Mouse (Mus musculus): ENCODE results near the gene Olfr801. TPM values are rescaled to one million over a fixed set of nuclear protein-coding genes. Genes with fewer than 3 reads are reported as not detected.

Olfr801 gene
- polyA plus RNA-seq (2015; fragmentation: Nextera tagmentation; extraction: Ambion mirVana) = not detected in 2 replicates

GRCm38 (mm10) chr10:129673765-129674164 is at the start of gene Olfr801:
Gene Olfr801, minus strand, starts transcription at chr10:129673865.
- H3K9ac ChIP-seq (replicated peaks; ENCODE audit: low read depth) = no peak within 1 kb of the TSS
- no peak within 1 kb of the TSS for H3K4me2 ChIP-seq (replicated peaks; ENCODE audit: low read depth, low read length)
- TF ChIP-seq CTCF (IDR thresholded peaks at IDR 0.05) = no peak
- no peak for TF ChIP-seq EP300 (IDR thresholded peaks at IDR 0.05)
- H3K4me1 ChIP-seq (ENCODE audit: insufficient read depth, low read depth, low read length) = no peaks in the 10 kb centered on the region
- 52% methylated on average over 1 of the region's 1 CpGs for WGBS
- H3K27me3 ChIP-seq (replicated peaks; ENCODE audit: insufficient read depth, low read length) = no peaks in the 10 kb centered on the region
- no peaks in the 10 kb centered on the region for H3K9me3 ChIP-seq (ENCODE audit: low read length)
- H3K36me3 ChIP-seq (ENCODE audit: insufficient read depth, low read length) = no peaks in the 10 kb centered on the region
- H3K27ac ChIP-seq (ENCODE audit: low read length) = no peak within 1 kb of the TSS
- ATAC-seq (no peak), DNase-seq (ENCODE audit: low spot score) (no peak)
- H3K4me3 ChIP-seq (ENCODE audit: low read depth, low read length) = no peak within 1 kb of the TSS

GRCm38 (mm10) chr10:129702910-129703309 is 29.2 kb upstream of the Olfr801 start, which contains the start of gene Olfr804:
Gene Olfr804, plus strand, starts transcription at chr10:129703210.
- no peak for TF ChIP-seq EP300 (IDR thresholded peaks at IDR 0.05)
- no peak for TF ChIP-seq CTCF (IDR thresholded peaks at IDR 0.05)
- H3K4me2 ChIP-seq (replicated peaks; ENCODE audit: low read depth, low read length) = no peak within 1 kb of the TSS
- H3K27me3 ChIP-seq (replicated peaks; ENCODE audit: insufficient read depth, low read length) = no peaks in the 10 kb centered on the region
- DNase-seq (ENCODE audit: low spot score) (no peak), ATAC-seq (no peak)
- H3K36me3 ChIP-seq (ENCODE audit: insufficient read depth, low read length) = no peaks in the 10 kb centered on the region
- no peak within 1 kb of the TSS for H3K27ac ChIP-seq (ENCODE audit: low read length)
- H3K9me3 ChIP-seq (ENCODE audit: low read length) = no peaks in the 10 kb centered on the region
- H3K4me1 ChIP-seq (ENCODE audit: insufficient read depth, low read depth, low read length) = no peaks in the 10 kb centered on the region
- no peak within 1 kb of the TSS for H3K9ac ChIP-seq (replicated peaks; ENCODE audit: low read depth)
- H3K4me3 ChIP-seq (ENCODE audit: low read depth, low read length) = no peak within 1 kb of the TSS

GRCm38 (mm10) chr10:129694186-129694585 is 20.5 kb upstream of the Olfr801 start, which contains the start of gene Olfr803:
Gene Olfr803, minus strand, starts transcription at chr10:129694286.
- WGBS = 67% methylated on average over 2 of the region's 2 CpGs
- Histone ChIP-seq H3K36me3 (ENCODE audit: insufficient read depth, low read length) (no peaks in the 10 kb centered on the region), H3K9me3 (ENCODE audit: low read length) (no peaks in the 10 kb centered on the region), H3K4me3 (ENCODE audit: low read depth, low read length) (no peak within 1 kb of the TSS), H3K9ac (replicated peaks; ENCODE audit: low read depth) (no peak within 1 kb of the TSS), H3K4me1 (ENCODE audit: insufficient read depth, low read depth, low read length) (no peaks in the 10 kb centered on the region), H3K27me3 (replicated peaks; ENCODE audit: insufficient read depth, low read length) (no peaks in the 10 kb centered on the region), H3K4me2 (replicated peaks; ENCODE audit: low read depth, low read length) (no peak within 1 kb of the TSS), H3K27ac (ENCODE audit: low read length) (no peak within 1 kb of the TSS)
- ATAC-seq = no peak
- DNase-seq (ENCODE audit: low spot score) = no peak
- TF ChIP-seq EP300 (IDR thresholded peaks at IDR 0.05) (no peak), CTCF (IDR thresholded peaks at IDR 0.05) (no peak)

- Histone ChIP-seq H3K9me3 (ENCODE audit: low read length) (no peaks in the 10 kb centered on the region), H3K4me1 (ENCODE audit: insufficient read depth, low read depth, low read length) (no peaks in the 10 kb centered on the region), H3K27ac (ENCODE audit: low read length) (no peak within 1 kb of the TSS), H3K4me3 (ENCODE audit: low read depth, low read length) (no peak within 1 kb of the TSS), H3K4me2 (replicated peaks; ENCODE audit: low read depth, low read length) (no peak within 1 kb of the TSS), H3K27me3 (replicated peaks; ENCODE audit: insufficient read depth, low read length) (no peaks in the 10 kb centered on the region), H3K36me3 (ENCODE audit: insufficient read depth, low read length) (no peaks in the 10 kb centered on the region), H3K9ac (replicated peaks; ENCODE audit: low read depth) (no peak within 1 kb of the TSS)
- DNase-seq (ENCODE audit: low spot score) = no peak
- WGBS = 37% methylated on average over 1 of the region's 1 CpGs
- ATAC-seq = no peak
- TF ChIP-seq CTCF (IDR thresholded peaks at IDR 0.05) (no peak), EP300 (IDR thresholded peaks at IDR 0.05) (no peak)
Measured at GRCm38 (mm10) chr10:129688069-129688468, 14.4 kb upstream of the Olfr801 start, which contains the start of gene Olfr802. Gene Olfr802, minus strand, starts transcription at chr10:129688169.

- no peaks in the 10 kb centered on the region for H3K36me3 ChIP-seq (ENCODE audit: insufficient read depth, low read length)
- no peak within 1 kb of the TSS for H3K4me2 ChIP-seq (replicated peaks; ENCODE audit: low read depth, low read length)
- no peaks in the 10 kb centered on the region for H3K27me3 ChIP-seq (replicated peaks; ENCODE audit: insufficient read depth, low read length)
- no peaks in the 10 kb centered on the region for H3K9me3 ChIP-seq (ENCODE audit: low read length)
- DNase-seq (ENCODE audit: low spot score) (no peak), ATAC-seq (no peak)
- TF ChIP-seq EP300 (IDR thresholded peaks at IDR 0.05) (no peak), CTCF (IDR thresholded peaks at IDR 0.05) (no peak)
- H3K4me1 ChIP-seq (ENCODE audit: insufficient read depth, low read depth, low read length) = no peaks in the 10 kb centered on the region
- H3K9ac ChIP-seq (replicated peaks; ENCODE audit: low read depth) = no peak within 1 kb of the TSS
- no peak within 1 kb of the TSS for H3K4me3 ChIP-seq (ENCODE audit: low read depth, low read length)
- H3K27ac ChIP-seq (ENCODE audit: low read length) = no peak within 1 kb of the TSS
Measured at GRCm38 (mm10) chr10:129657394-129657793, 16.3 kb downstream of the Olfr801 start, which contains the start of gene Olfr800. Gene Olfr800, plus strand, starts transcription at chr10:129657694.

DNA sequence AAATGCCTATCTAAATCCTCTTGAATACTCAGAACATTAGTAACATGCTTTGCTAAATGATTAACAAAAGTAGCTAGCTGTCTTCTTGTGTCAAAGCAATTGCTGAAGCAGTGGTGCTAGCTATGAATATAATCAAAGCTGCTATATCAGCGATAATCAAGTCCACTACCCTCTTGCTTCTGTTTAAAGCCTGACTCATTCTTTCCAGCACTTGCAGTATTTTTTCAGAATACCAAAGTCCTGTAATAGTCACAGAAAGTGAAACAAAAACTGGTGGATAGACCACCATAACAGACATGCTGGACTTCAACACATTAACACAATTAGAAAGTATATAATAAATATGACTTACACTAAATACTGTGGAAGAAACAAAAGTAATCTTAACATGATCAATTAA is 21.9 kb downstream of the Olfr801 start:
- 80% methylated on average over 1 of the region's 1 CpGs for WGBS
- DNase-seq (ENCODE audit: low spot score) (no peak), ATAC-seq (no peak)
- Histone ChIP-seq H3K27me3 (replicated peaks; ENCODE audit: insufficient read depth, low read length) (no peaks in the 10 kb centered on the region), H3K4me2 (replicated peaks; ENCODE audit: low read depth, low read length) (no peak overlapping the region), H3K36me3 (ENCODE audit: insufficient read depth, low read length) (no peaks in the 10 kb centered on the region), H3K27ac (ENCODE audit: low read length) (no peak overlapping the region), H3K9ac (replicated peaks; ENCODE audit: low read depth) (no peak overlapping the region), H3K4me1 (ENCODE audit: insufficient read depth, low read depth, low read length) (no peaks in the 10 kb centered on the region), H3K4me3 (ENCODE audit: low read depth, low read length) (no peak overlapping the region), H3K9me3 (ENCODE audit: low read length) (no peaks in the 10 kb centered on the region)
- TF ChIP-seq EP300 (IDR thresholded peaks at IDR 0.05) = no peak
- no peak for TF ChIP-seq CTCF (IDR thresholded peaks at IDR 0.05)

DNA sequence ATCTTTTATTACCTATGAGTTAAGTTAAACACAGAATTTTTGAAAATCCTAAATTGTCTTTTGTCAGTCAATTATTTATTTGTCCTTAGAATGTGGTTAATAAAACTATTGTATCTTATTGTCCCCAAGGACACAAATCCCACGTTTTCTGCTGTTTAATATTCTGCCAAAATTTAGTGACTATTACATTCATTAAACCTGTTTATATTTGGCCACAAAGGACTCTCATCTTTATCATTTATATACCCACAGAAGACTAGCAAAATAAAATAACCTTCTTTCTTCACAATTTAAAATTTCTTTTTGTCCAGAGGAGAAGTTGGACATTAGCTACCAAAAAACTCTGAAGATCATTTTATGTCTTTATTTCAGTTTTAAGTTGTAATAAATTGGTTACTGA is 36.5 kb downstream of the Olfr801 start, which contains the start of gene Olfr799:
TSS of gene Olfr799 (plus strand) at position 301 of the 400 bp plus-strand sequence.
- no peak within 1 kb of the TSS for H3K27ac ChIP-seq (ENCODE audit: low read length)
- H3K4me2 ChIP-seq (replicated peaks; ENCODE audit: low read depth, low read length) = no peak within 1 kb of the TSS
- TF ChIP-seq EP300 (IDR thresholded peaks at IDR 0.05) (no peak), CTCF (IDR thresholded peaks at IDR 0.05) (no peak)
- no peak within 1 kb of the TSS for H3K9ac ChIP-seq (replicated peaks; ENCODE audit: low read depth)
- H3K27me3 ChIP-seq (replicated peaks; ENCODE audit: insufficient read depth, low read length) = no peaks in the 10 kb centered on the region
- no peaks in the 10 kb centered on the region for H3K4me1 ChIP-seq (ENCODE audit: insufficient read depth, low read depth, low read length)
- H3K9me3 ChIP-seq (ENCODE audit: low read length) = no peaks in the 10 kb centered on the region
- 19% methylated on average over 1 of the region's 1 CpGs for WGBS
- no peaks in the 10 kb centered on the region for H3K36me3 ChIP-seq (ENCODE audit: insufficient read depth, low read length)
- ATAC-seq = no peak
- DNase-seq (ENCODE audit: low spot score) = no peak
- H3K4me3 ChIP-seq (ENCODE audit: low read depth, low read length) = no peak within 1 kb of the TSS

All from lung, postnatal 0 days (tissue).